Mouse (Mus musculus) hindbrain, postnatal 0 days (tissue): ENCODE results near the gene Slc6a20b. TPM values are rescaled to one million over a fixed set of nuclear protein-coding genes. Genes with fewer than 3 reads are reported as not detected.

Source experiments
- ATAC-seq: fragments of 200-750 bp; cut with Nextera tagmentation; 2 replicates; pipeline ENCODE4 v1.8.0; 2017; ENCODE audit warnings: mild to moderate bottlenecking, moderate TSS enrichment, moderate library complexity
- DNase-seq: peaks from one replicate; pipeline ENCODE4 v3.0.0-alpha.2; 2015; ENCODE audit warnings: low spot score
- H3K27ac ChIP-seq: fragments of 300-500 bp; sonication (generic); 2 replicates; pipeline ENCODE4 v1.5.1; 2014; ENCODE audit warnings: mild to moderate bottlenecking
- H3K27me3 ChIP-seq: fragments of 300-500 bp; sonication (generic); 2 replicates; pipeline ENCODE4 v1.6.1; 2014; ENCODE audit warnings: low read length, mixed read lengths; ENCODE audit not compliant: insufficient read depth
- H3K36me3 ChIP-seq: fragments of 300-500 bp; sonication (generic); 2 replicates; pipeline ENCODE4 v1.6.1; 2014; ENCODE audit warnings: low read length, mixed read lengths; ENCODE audit not compliant: insufficient read depth
- H3K4me1 ChIP-seq: fragments of 300-500 bp; sonication (generic); 2 replicates; pipeline ENCODE4 v1.6.1; 2014; ENCODE audit warnings: antibody characterized with exemption, low read length, mixed read lengths; ENCODE audit not compliant: insufficient read depth
- H3K4me2 ChIP-seq: fragments of 300-500 bp; sonication (generic); 2 replicates; pipeline ENCODE4 v1.6.1; 2014; ENCODE audit warnings: low read depth, mild to moderate bottlenecking, low read length, moderate library complexity, mixed read lengths
- H3K4me3 ChIP-seq: fragments of 300-500 bp; sonication (generic); 2 replicates; pipeline ENCODE4 v1.5.1; 2014; ENCODE audit warnings: low read length
- H3K9ac ChIP-seq: fragments of 300-500 bp; sonication (generic); replicated peaks from 2 replicates; pipeline ENCODE4 v1.6.1; 2014; ENCODE audit warnings: mild to moderate bottlenecking, low read length, moderate library complexity, mixed read lengths
- H3K9me3 ChIP-seq: fragments of 300-500 bp; sonication (generic); 2 replicates; pipeline ENCODE4 v1.6.1; 2016; ENCODE audit warnings: low read length, mixed read lengths
- CTCF ChIP-seq: IDR thresholded peaks from 2 replicates; pipeline ENCODE4 v1.5.1; 2016; ENCODE audit warnings: antibody characterized with exemption, control low read depth, low read depth
- WGBS: fragments of 180-500 bp; shearing (Covaris S2); extraction: QIAGEN DNeasy Blood & Tissue Kit; methylation state at CpG from one replicate; pipeline ENCODE4 v1.1.7; 2014; 5-methylcytosine and 5-hydroxymethylcytosine counted together
- polyA plus RNA-seq: library from polyadenylated mRNA; unstranded; fragments of >200 nt; fragmentation: Nextera tagmentation; extraction: Ambion mirVana; gene quantifications from 2 replicates; pipeline ENCODE4 v1.2.1, GENCODE M21; 2015
- total RNA-seq: library from RNA; depleted of rRNA; stranded (reverse); fragments of >200 nt; gene quantifications from 2 replicates; pipeline ENCODE4 v1.2.3, GENCODE M21; 2014; rRNA removed

The Slc6a20b gene
- total and polyA plus RNA-seq, 2 experiments from 2014 or later = 0.45 to 0.68 TPM

DNA sequence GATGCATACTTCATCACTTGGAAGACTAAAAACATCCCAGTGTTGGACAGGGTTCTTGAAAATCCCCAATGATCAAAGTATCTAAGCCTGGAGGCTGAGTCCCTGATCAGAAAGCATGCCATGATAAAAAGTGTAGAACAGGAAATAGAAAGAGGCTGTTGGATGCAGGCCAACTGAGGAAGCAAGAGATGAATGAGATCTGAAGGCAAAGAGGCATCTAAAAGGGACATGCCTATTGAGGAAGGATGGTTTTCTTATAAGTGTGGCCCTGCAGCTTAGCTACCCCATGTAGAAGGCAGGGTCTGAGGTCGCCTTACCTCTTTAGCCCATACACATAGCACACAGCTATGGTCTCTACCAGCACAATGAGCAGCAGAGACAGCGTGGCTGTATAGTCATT is 35.5 kb downstream of the Slc6a20b start:
- 89% methylated on average over 2 of the region's 2 CpGs for WGBS
- no peaks in the 10 kb centered on the region for H3K4me1 ChIP-seq
- TF ChIP-seq CTCF = no peak
- no peak overlapping the region for H3K4me3 ChIP-seq
- no peak overlapping the region for H3K9ac ChIP-seq
- H3K27ac ChIP-seq = no peak overlapping the region
- ATAC-seq (no peak), DNase-seq (no peak)
- no peaks in the 10 kb centered on the region for H3K27me3 ChIP-seq
- no peak overlapping the region for H3K4me2 ChIP-seq
- H3K36me3 ChIP-seq = peaks cover 7% of the 10 kb centered on the region
- no peaks in the 10 kb centered on the region for H3K9me3 ChIP-seq

DNA sequence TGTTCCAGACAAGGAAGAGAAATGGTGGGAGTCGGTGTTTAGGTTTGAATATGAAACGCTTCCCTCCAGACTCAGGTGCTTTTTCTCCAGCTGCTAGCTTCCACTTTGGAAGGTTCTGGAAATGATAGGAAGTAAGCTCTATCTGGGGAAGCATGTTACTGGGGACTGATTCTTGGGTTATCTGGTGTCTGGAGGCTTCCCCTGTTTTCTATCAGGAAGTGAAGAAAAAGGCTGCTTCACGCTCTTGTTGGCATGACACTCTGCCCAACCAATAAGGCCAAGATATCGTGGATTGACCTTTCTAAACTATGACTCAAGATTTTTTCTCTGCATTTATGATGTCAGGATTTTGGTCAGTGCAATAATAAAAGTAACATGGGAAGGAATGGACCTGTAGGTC is 37.2 kb downstream of the Slc6a20b start:
- ATAC-seq = no peak
- peaks cover 7% of the 10 kb centered on the region for H3K36me3 ChIP-seq
- no peak overlapping the region for H3K9ac ChIP-seq
- WGBS = 95% methylated on average over 4 of the region's 4 CpGs
- H3K27me3 ChIP-seq = no peaks in the 10 kb centered on the region
- no peak for DNase-seq
- H3K4me2 ChIP-seq = no peak overlapping the region
- no peak overlapping the region for H3K27ac ChIP-seq
- H3K9me3 ChIP-seq = no peaks in the 10 kb centered on the region
- no peaks in the 10 kb centered on the region for H3K4me1 ChIP-seq
- TF ChIP-seq CTCF = no peak
- no peak overlapping the region for H3K4me3 ChIP-seq

DNA sequence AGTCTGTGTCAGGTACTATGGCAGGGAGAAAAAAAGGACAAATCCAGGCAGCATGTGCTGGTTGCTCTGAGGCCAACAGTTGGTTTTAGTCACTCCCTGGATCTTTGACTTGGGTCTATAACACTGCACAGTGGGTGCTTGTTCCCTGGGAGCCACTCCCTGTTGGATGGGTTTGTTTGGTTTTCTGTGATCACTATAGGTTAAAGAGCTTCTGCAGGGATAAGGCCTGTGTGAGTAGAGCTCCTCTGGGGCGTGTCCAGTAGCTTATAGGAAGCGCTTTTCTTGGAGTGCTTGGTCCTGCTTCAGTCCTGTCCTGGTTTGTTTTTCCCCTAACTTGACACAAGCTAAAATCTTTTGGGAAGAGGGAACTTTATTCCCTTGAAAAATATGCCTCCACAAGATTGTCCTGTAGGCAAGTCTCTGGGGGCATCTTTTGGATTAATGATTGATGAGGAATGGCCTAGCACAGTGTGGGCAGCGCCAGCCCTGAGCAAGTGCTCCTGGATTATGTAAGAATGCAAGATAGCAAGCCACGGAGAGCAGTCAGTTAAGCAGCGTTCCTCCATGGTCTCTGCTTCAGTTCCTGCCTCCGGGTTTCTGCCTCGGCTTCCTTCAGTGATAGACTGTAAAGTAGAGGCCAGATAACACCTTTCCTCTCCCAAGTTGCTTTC is 43.0 kb downstream of the Slc6a20b start:
- ATAC-seq (no peak), DNase-seq (no peak)
- H3K4me2 ChIP-seq = no peak overlapping the region
- no peak for TF ChIP-seq CTCF
- H3K4me3 ChIP-seq = no peak overlapping the region
- 87% methylated on average over 7 of the region's 7 CpGs for WGBS
- no peaks in the 10 kb centered on the region for H3K4me1 ChIP-seq
- no peak overlapping the region for H3K9ac ChIP-seq
- H3K9me3 ChIP-seq = no peaks in the 10 kb centered on the region
- no peak overlapping the region for H3K27ac ChIP-seq
- H3K27me3 ChIP-seq = no peaks in the 10 kb centered on the region
- peaks cover 19% of the 10 kb centered on the region; the same call in 1 of the 2 replicates for H3K36me3 ChIP-seq

DNA sequence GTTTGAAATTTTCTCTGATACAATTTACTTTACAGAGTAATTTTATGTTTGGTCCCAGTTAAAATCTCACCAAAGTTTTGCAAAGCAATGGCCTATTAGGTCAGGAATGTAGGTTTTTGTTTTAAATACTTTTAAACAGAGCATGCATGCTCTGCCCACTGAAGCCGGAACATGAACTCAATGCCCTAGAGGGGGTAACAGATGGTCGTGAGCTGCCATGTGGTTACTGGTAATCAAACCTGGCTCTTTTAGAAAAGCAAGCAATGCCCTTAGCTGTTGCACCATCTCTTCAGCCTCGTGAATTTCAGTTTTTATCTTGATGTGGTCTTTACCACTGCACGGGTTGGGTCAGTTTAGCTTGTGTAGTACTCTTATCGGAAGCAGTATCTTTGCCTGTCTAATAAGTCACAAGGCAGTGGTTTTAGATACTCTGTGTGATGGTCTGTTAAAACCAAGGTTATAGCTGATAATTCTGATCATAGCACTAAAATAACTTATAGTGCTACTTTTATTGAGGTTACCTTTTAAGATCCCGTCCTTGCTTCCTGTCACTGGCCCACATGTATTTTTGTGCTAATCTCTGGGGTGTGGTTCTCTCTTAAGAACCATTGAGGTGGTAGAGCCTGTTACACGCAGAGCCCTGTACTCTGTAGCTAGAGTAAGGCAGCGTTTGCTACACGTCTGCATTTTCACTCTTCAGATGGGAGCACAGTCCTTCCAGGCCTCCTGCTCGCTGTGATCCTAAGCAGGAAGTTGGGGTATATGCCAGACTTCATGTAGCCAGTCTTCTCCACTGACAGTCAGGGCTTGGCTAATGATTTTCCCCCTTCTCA is 54.8 kb downstream of the Slc6a20b start:
- Histone ChIP-seq H3K27me3 (no peaks in the 10 kb centered on the region), H3K9ac (no peak overlapping the region), H3K27ac (no peak overlapping the region), H3K36me3 (peaks cover 19% of the 10 kb centered on the region), H3K4me3 (no peak overlapping the region), H3K9me3 (no peaks in the 10 kb centered on the region), H3K4me2 (no peak overlapping the region), H3K4me1 (no peaks in the 10 kb centered on the region)
- 74% methylated on average over 10 of the region's 10 CpGs for WGBS
- ATAC-seq (no peak), DNase-seq (peak; percentile 28)
- no peak for TF ChIP-seq CTCF

DNA sequence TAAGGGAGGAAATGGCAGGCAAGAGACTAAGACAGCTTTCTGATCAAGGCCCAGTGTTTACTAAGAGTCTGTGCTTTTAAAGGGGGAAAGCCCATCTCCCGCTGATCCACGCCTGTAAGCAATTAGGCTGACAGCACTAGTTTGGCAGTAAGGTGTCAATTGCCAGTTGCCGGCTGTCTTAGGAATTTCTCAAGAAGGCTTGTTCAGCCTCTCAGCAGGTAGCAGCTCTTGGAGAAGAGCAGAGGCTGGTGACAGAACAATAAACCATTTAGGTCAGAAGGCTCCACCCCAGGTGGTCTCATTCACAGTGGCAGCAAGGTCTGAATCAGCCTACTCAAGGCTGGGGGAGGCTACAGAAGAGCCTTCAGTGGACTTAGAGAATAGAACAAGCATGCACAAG is 77.8 kb downstream of the Slc6a20b start:
- H3K4me3 ChIP-seq = no peak overlapping the region
- DNase-seq = peak; percentile 8

More for the DNA sequence above, 77.8 kb downstream of the Slc6a20b start:
- TF ChIP-seq CTCF = no peak
- Histone ChIP-seq H3K36me3 (peaks cover 30% of the 10 kb centered on the region), H3K9ac (no peak overlapping the region), H3K4me2 (no peak overlapping the region), H3K9me3 (no peaks in the 10 kb centered on the region), H3K4me1 (no peaks in the 10 kb centered on the region), H3K27me3 (no peaks in the 10 kb centered on the region), H3K27ac (no peak overlapping the region)
- ATAC-seq = no peak
- WGBS = 22% methylated on average over 3 of the region's 3 CpGs

Other genes starting within 250 kb of the Slc6a20b start
- gene Limd1, start 153.9 kb downstream of the Slc6a20b start, total RNA-seq = 29.7 and 30.3 TPM in 2 replicates
- gene Limd1, start 153.9 kb downstream of the Slc6a20b start, polyA plus RNA-seq = 11.1 and 11.4 TPM in 2 replicates
- 24.8 and 32.2 TPM in 2 replicates for gene Sacm1l, start 102.8 kb downstream of the Slc6a20b start, total RNA-seq
- gene Sacm1l, start 102.8 kb downstream of the Slc6a20b start, polyA plus RNA-seq = 37.1 and 39.7 TPM in 2 replicates
- 0.10 and 0.90 TPM in 2 replicates for gene Ccr9, start 45.9 kb upstream of the Slc6a20b start, total RNA-seq
- 0.35 and 0.55 TPM in 2 replicates for gene Ccr9, start 45.9 kb upstream of the Slc6a20b start, polyA plus RNA-seq
- 38.3 and 60.8 TPM in 2 replicates for gene Slc6a20a, start 46.3 kb upstream of the Slc6a20b start, total RNA-seq
- 38.2 and 38.6 TPM in 2 replicates for gene Slc6a20a, start 46.3 kb upstream of the Slc6a20b start, polyA plus RNA-seq
- gene Lztfl1, start 85.1 kb upstream of the Slc6a20b start, total RNA-seq = 18.6 and 21.4 TPM in 2 replicates
- 43.3 and 49.0 TPM in 2 replicates for gene Lztfl1, start 85.1 kb upstream of the Slc6a20b start, polyA plus RNA-seq
- not detected in 2 replicates for gene Cxcr6, start 173.9 kb upstream of the Slc6a20b start, total RNA-seq
- gene Cxcr6, start 173.9 kb upstream of the Slc6a20b start, polyA plus RNA-seq = 0.18 TPM in 1 of 2 replicates, not detected in the other
- gene Fyco1, start 219.3 kb upstream of the Slc6a20b start, total RNA-seq = 10.1 and 11.9 TPM in 2 replicates
- 8.2 and 8.6 TPM in 2 replicates for gene Fyco1, start 219.3 kb upstream of the Slc6a20b start, polyA plus RNA-seq
- gene Xcr1, start 229.5 kb upstream of the Slc6a20b start, total RNA-seq = not detected in 2 replicates
- 0.05 and 0.10 TPM in 2 replicates for gene Xcr1, start 229.5 kb upstream of the Slc6a20b start, polyA plus RNA-seq